Mouse (Mus musculus) liver, postnatal 0 days (tissue): Measurements from ENCODE around the gene Chka.

ENCODE experiments used
- CTCF ChIP-seq: sonication (generic); IDR thresholded peaks from 2 replicates; pipeline ENCODE4 v1.5.1; 2016; ENCODE audit warnings: antibody characterized with exemption, low read depth
- EP300 ChIP-seq: IDR thresholded peaks from 2 replicates; pipeline ENCODE4 v1.6.1; 2016; ENCODE audit warnings: antibody characterized with exemption, low read depth, mild to moderate bottlenecking

DNA sequence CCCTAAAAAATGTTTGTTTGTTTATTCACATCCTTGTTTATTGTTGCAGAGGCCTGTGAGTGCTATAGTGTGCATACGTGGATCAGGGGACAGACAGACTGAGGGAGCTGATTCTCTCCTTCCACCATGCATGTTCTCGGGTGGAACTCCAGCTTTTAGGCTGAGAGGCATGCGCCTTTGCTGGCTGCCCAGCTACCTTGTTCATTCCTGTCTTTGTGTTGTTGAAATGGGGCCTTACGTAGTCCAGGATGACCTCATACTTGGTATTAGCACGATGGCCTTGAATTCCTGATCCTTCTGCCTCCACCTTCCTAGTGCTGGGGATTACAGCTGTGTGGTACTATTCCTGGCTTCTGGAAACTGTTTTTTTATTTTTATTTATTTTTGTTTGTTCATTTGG is 3.9 kb upstream of the Chka start:
- TF ChIP-seq CTCF = no peak
- TF ChIP-seq EP300 = no peak
